Mouse (Mus musculus): Measurements from ENCODE around the gene Olfr1419. TPM values are rescaled to one million over a fixed set of nuclear protein-coding genes. Genes with fewer than 3 reads are reported as not detected.

The Olfr1419 gene
- total RNA-seq, 2 experiments from 2014 or later = not detected

Other genes with a start within 250 kb of the Olfr1419 start
- 1,080 and 1,135 TPM in 2 replicates for gene Ms4a3, start 234.3 kb downstream of the Olfr1419 start, total RNA-seq (2014; fragmentation: Nextera tagmentation)
- 1,013 and 1,248 TPM in 2 replicates for gene Ms4a3, start 234.3 kb downstream of the Olfr1419 start, total RNA-seq (2017)
- 5.0 TPM in 1 of 2 replicates, not detected in the other for gene Oosp2, start 214.5 kb downstream of the Olfr1419 start, total RNA-seq (2014; fragmentation: Nextera tagmentation)
- 1.3 TPM in 1 of 2 replicates, not detected in the other for gene Oosp2, start 214.5 kb downstream of the Olfr1419 start, total RNA-seq (2017)
- gene Oosp1, start 184.0 kb downstream of the Olfr1419 start, total RNA-seq (2014; fragmentation: Nextera tagmentation) = 4.7 and 15.8 TPM in 2 replicates
- 5.1 and 11.9 TPM in 2 replicates for gene Oosp1, start 184.0 kb downstream of the Olfr1419 start, total RNA-seq (2017)
- not detected in 2 replicates for gene Oosp3, start 178.1 kb downstream of the Olfr1419 start, total RNA-seq (2014; fragmentation: Nextera tagmentation)
- not detected in 2 replicates for gene Oosp3, start 178.1 kb downstream of the Olfr1419 start, total RNA-seq (2017)
- not detected in 2 replicates for gene Gif, start 127.6 kb downstream of the Olfr1419 start, total RNA-seq (2014; fragmentation: Nextera tagmentation)
- gene Gif, start 127.6 kb downstream of the Olfr1419 start, total RNA-seq (2017) = not detected in 2 replicates
- gene Mrpl16, start 104.7 kb downstream of the Olfr1419 start, total RNA-seq (2014; fragmentation: Nextera tagmentation) = 76.7 and 90.4 TPM in 2 replicates
- 103 and 113 TPM in 2 replicates for gene Mrpl16, start 104.7 kb downstream of the Olfr1419 start, total RNA-seq (2017)
- 11.3 and 12.2 TPM in 2 replicates for gene Stx3, start 55.7 kb downstream of the Olfr1419 start, total RNA-seq (2014; fragmentation: Nextera tagmentation)
- 7.9 and 12.1 TPM in 2 replicates for gene Stx3, start 55.7 kb downstream of the Olfr1419 start, total RNA-seq (2017)
- gene Olfr1417, start 35.9 kb downstream of the Olfr1419 start, total RNA-seq (2014; fragmentation: Nextera tagmentation) = not detected in 2 replicates
- not detected in 2 replicates for gene Olfr1417, start 35.9 kb downstream of the Olfr1419 start, total RNA-seq (2017)
- gene Olfr1418, start 14.0 kb downstream of the Olfr1419 start, total RNA-seq (2014; fragmentation: Nextera tagmentation) = not detected in 2 replicates
- not detected in 2 replicates for gene Olfr1418, start 14.0 kb downstream of the Olfr1419 start, total RNA-seq (2017)
- not detected in 2 replicates for gene Olfr1420, start 11.5 kb upstream of the Olfr1419 start, total RNA-seq (2014; fragmentation: Nextera tagmentation)
- not detected in 2 replicates for gene Olfr1420, start 11.5 kb upstream of the Olfr1419 start, total RNA-seq (2017)
- gene Patl1, start 37.3 kb upstream of the Olfr1419 start, total RNA-seq (2014; fragmentation: Nextera tagmentation) = 33.2 and 43.7 TPM in 2 replicates
- 12.6 and 12.8 TPM in 2 replicates for gene Patl1, start 37.3 kb upstream of the Olfr1419 start, total RNA-seq (2017)
- gene Osbp, start 90.8 kb upstream of the Olfr1419 start, total RNA-seq (2014; fragmentation: Nextera tagmentation) = 39.1 and 46.5 TPM in 2 replicates
- 35.2 and 42.3 TPM in 2 replicates for gene Osbp, start 90.8 kb upstream of the Olfr1419 start, total RNA-seq (2017)
- gene Olfr1423, start 166.2 kb upstream of the Olfr1419 start, total RNA-seq (2014; fragmentation: Nextera tagmentation) = not detected in 2 replicates
- gene Olfr1423, start 166.2 kb upstream of the Olfr1419 start, total RNA-seq (2017) = not detected in 2 replicates
- not detected in 2 replicates for gene Olfr1424, start 187.6 kb upstream of the Olfr1419 start, total RNA-seq (2014; fragmentation: Nextera tagmentation)
- gene Olfr1424, start 187.6 kb upstream of the Olfr1419 start, total RNA-seq (2017) = not detected in 2 replicates
- not detected in 2 replicates for gene Olfr1425, start 202.6 kb upstream of the Olfr1419 start, total RNA-seq (2014; fragmentation: Nextera tagmentation)
- not detected in 2 replicates for gene Olfr1425, start 202.6 kb upstream of the Olfr1419 start, total RNA-seq (2017)
- gene Olfr1426, start 216.9 kb upstream of the Olfr1419 start, total RNA-seq (2014; fragmentation: Nextera tagmentation) = not detected in 2 replicates
- gene Olfr1426, start 216.9 kb upstream of the Olfr1419 start, total RNA-seq (2017) = not detected in 2 replicates
- gene Olfr1427, start 228.2 kb upstream of the Olfr1419 start, total RNA-seq (2014; fragmentation: Nextera tagmentation) = not detected in 2 replicates
- gene Olfr1427, start 228.2 kb upstream of the Olfr1419 start, total RNA-seq (2017) = not detected in 2 replicates
- not detected in 2 replicates for gene Olfr1428, start 240.8 kb upstream of the Olfr1419 start, total RNA-seq (2014; fragmentation: Nextera tagmentation)
- gene Olfr1428, start 240.8 kb upstream of the Olfr1419 start, total RNA-seq (2017) = not detected in 2 replicates
- gene Olfr76, start 248.1 kb upstream of the Olfr1419 start, total RNA-seq (2014; fragmentation: Nextera tagmentation) = not detected in 2 replicates
- not detected in 2 replicates for gene Olfr76, start 248.1 kb upstream of the Olfr1419 start, total RNA-seq (2017)